Mouse (Mus musculus): ENCODE results near the gene Cdkn1a.

DNA sequence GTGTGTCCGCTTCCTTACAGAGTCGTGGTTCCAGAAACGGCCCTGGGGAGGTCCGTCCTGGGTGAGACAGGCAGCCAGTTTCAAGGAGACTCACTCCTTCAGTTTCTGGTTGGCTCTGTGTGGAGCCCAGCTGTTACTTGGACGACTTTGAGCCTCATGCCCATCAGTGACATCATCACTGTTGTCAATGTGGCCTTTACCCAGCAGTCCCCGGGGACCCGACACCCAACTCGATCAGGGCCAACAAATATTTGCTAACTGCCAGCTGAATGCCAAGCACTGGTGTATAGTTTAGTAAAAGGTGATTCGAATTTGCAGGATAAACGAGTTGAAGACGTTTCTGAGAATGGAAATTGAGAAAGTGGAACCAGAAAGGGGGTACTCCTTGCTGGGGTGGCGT, 25.2 kb downstream of the Cdkn1a start:
- no peak for TF ChIP-seq POLR2A (IDR thresholded peaks at IDR 0.05; ENCODE audit: insufficient read length, low read depth)
- TF ChIP-seq E2F4 (IDR thresholded peaks at IDR 0.05; ENCODE audit: insufficient read depth): no peak
- peak in 1 of 3 experiments; percentile 64 for TF ChIP-seq MYOG (IDR thresholded peaks at IDR 0.05; ENCODE audit: control insufficient read depth in 1 of 3, insufficient read depth in 1 of 3, insufficient read length in 2 of 3, low read depth in 2 of 3)
- no peak for TF ChIP-seq TCF3 (IDR thresholded peaks at IDR 0.05; ENCODE audit: insufficient read length, low read depth)
